Mouse (Mus musculus): ENCODE results near the gene Pde1c. TPM values are rescaled to one million over a fixed set of nuclear protein-coding genes. Genes with fewer than 3 reads are reported as not detected.

The Pde1c gene
- polyA plus RNA-seq, 1 experiment from 2014 or later, result 6.2 TPM

DNA sequence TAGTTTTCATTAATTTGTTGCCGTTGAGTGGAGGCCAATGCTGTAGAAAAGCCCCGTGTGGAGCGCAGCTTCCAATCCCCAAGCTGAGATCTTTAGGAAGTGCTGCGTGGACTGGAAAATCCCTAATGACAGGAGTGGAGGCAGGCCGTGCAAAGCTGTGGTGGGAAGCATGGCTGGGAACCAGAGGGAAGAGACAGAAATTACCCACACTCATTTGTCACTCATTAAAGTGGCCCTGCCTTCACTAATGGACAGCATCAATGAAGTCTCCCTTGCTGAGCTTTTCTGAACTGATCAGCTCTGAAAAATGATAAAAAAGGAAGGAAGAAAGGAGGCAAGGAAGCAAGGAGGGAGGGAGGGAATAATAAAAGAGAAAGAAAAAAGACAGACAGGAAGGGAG, 538.9 kb downstream of the Pde1c start:
- Histone ChIP-seq H3K9me3 (ENCODE audit: control insufficient read depth, low read length) (no peaks in the 10 kb centered on the region), H3K36me3 (ENCODE audit: control insufficient read depth, insufficient read depth, low read length) (no peaks in the 10 kb centered on the region), H3K4me1 (replicated peaks; ENCODE audit: control insufficient read depth, insufficient read depth, low read length) (peaks cover 4% of the 10 kb centered on the region; the same call in 1 of the 2 replicates), H3K27ac (ENCODE audit: low read depth, low read length) (no peak overlapping the region), H3K9ac (ENCODE audit: low read length) (no peak overlapping the region), H3K4me3 (ENCODE audit: low read depth, low read length) (no peak overlapping the region), H3K27me3 (ENCODE audit: control insufficient read depth, insufficient read depth, low read length) (no peaks in the 10 kb centered on the region), H3K4me2 (ENCODE audit: low read depth, low read length, severe bottlenecking) (no peak overlapping the region)
- 39% methylated on average over 5 of the region's 5 CpGs for WGBS
- ATAC-seq (replicated peaks; ENCODE audit: low FRiP score) (no peak), DNase-seq (ENCODE audit: low spot score) (no peak)

DNA sequence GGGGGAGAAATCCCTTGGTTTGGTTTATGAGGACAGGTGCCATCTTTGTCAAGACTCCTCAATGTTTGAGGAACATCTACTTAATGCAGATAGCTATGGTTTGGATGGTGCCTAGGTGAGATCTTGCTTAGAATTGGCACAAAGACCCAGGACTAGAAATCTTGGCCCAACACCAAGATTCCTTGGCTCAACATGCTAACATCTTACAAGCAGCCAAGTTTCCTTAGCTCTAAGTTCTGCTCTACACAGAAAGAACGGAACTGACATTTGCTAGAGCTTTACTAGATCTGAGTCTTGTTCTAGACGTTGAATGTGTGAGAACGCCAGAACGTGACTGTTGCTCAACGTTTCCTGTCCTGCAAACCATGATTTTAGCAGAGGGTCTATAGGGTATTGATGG, 540.9 kb downstream of the Pde1c start:
- Histone ChIP-seq H3K9me3 (ENCODE audit: control insufficient read depth, low read length) (no peaks in the 10 kb centered on the region), H3K4me2 (ENCODE audit: low read depth, low read length, severe bottlenecking) (no peak overlapping the region), H3K27me3 (ENCODE audit: control insufficient read depth, insufficient read depth, low read length) (no peaks in the 10 kb centered on the region), H3K36me3 (ENCODE audit: control insufficient read depth, insufficient read depth, low read length) (no peaks in the 10 kb centered on the region), H3K4me1 (replicated peaks; ENCODE audit: control insufficient read depth, insufficient read depth, low read length) (peaks cover 4% of the 10 kb centered on the region; the same call in 1 of the 2 replicates), H3K27ac (ENCODE audit: low read depth, low read length) (no peak overlapping the region), H3K4me3 (ENCODE audit: low read depth, low read length) (no peak overlapping the region), H3K9ac (ENCODE audit: low read length) (no peak overlapping the region)
- no peak for DNase-seq (ENCODE audit: low spot score)
- no peak for ATAC-seq (replicated peaks; ENCODE audit: low FRiP score)
- WGBS, result 93% methylated on average over 5 of the region's 5 CpGs

DNA sequence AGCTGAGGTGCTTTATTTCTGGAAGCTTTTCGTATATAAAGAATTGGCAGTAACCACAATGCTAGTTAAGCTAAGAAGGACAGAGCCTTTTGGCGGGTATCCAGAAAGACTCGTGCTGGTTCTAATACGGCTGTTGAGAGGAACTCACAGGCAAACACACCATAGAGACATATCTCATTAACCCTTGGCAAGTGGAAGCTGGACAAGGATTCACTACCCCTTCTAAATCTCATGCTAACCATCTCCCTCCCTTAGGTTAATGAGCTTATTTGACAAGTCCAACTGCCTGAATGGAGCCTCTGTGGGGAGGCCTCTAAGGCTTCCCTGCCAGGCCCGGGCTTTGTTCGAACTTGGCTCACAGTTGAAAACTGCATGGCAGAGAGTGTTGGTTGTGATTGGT, 541.6 kb downstream of the Pde1c start:
- no peak for DNase-seq (ENCODE audit: low spot score)
- H3K27me3 ChIP-seq (ENCODE audit: control insufficient read depth, insufficient read depth, low read length), result no peaks in the 10 kb centered on the region
- H3K4me3 ChIP-seq (ENCODE audit: low read depth, low read length), result no peak overlapping the region
- WGBS, result 79% methylated on average over 6 of the region's 6 CpGs
- no peak for ATAC-seq (replicated peaks; ENCODE audit: low FRiP score)
- peaks cover 4% of the 10 kb centered on the region; the same call in 1 of the 2 replicates for H3K4me1 ChIP-seq (replicated peaks; ENCODE audit: control insufficient read depth, insufficient read depth, low read length)
- H3K4me2 ChIP-seq (ENCODE audit: low read depth, low read length, severe bottlenecking), result no peak overlapping the region
- H3K9ac ChIP-seq (ENCODE audit: low read length), result no peak overlapping the region
- no peak overlapping the region for H3K27ac ChIP-seq (ENCODE audit: low read depth, low read length)
- H3K9me3 ChIP-seq (ENCODE audit: control insufficient read depth, low read length), result no peaks in the 10 kb centered on the region
- H3K36me3 ChIP-seq (ENCODE audit: control insufficient read depth, insufficient read depth, low read length), result no peaks in the 10 kb centered on the region

DNA sequence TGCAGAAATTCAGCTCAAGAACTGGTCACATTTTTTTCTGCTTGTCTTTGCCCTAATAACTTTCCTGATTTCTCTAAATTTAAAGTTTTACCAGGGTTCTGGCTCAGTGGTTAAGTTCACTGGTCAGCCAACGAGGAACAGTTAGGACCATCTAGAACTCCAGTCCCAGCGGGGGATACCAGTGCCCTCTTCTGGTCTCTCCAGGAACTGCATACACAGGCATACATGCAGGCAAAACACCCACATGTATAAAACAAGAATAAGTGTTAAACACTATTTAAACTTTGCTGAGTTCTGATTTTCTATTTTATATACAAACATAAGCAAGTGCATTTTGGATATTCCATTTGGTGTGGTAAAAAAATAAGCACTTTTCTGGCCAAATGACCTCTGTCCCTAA, 543.4 kb downstream of the Pde1c start:
- no peaks in the 10 kb centered on the region for H3K9me3 ChIP-seq (ENCODE audit: control insufficient read depth, low read length)
- peaks cover 4% of the 10 kb centered on the region; the same call in 1 of the 2 replicates for H3K4me1 ChIP-seq (replicated peaks; ENCODE audit: control insufficient read depth, insufficient read depth, low read length)
- H3K9ac ChIP-seq (ENCODE audit: low read length), result no peak overlapping the region
- no peaks in the 10 kb centered on the region for H3K36me3 ChIP-seq (ENCODE audit: control insufficient read depth, insufficient read depth, low read length)
- H3K27ac ChIP-seq (ENCODE audit: low read depth, low read length), result no peak overlapping the region
- WGBS, result 66% methylated on average over 2 of the region's 2 CpGs
- ATAC-seq (replicated peaks; ENCODE audit: low FRiP score) (no peak), DNase-seq (ENCODE audit: low spot score) (no peak)
- H3K4me3 ChIP-seq (ENCODE audit: low read depth, low read length), result no peak overlapping the region
- no peaks in the 10 kb centered on the region for H3K27me3 ChIP-seq (ENCODE audit: control insufficient read depth, insufficient read depth, low read length)
- H3K4me2 ChIP-seq (ENCODE audit: low read depth, low read length, severe bottlenecking), result no peak overlapping the region

Small RNAs within 50 kb of the gene (microRNA-seq; reads per million reads assigned to microRNA genes)
- not detected for gene Gm44413 (ENCODE audit: insufficient number of aligned reads)

Other genes with a start within 250 kb of the Pde1c start
- gene Lsm5, start 135.6 kb upstream of the Pde1c start, polyA plus RNA-seq (2014; fragmentation: Nextera tagmentation; extraction: Ambion mirVana), result 194 and 245 TPM in 2 replicates
- 29.6 and 32.2 TPM in 2 replicates for gene Avl9, start 145.8 kb upstream of the Pde1c start, polyA plus RNA-seq (2014; fragmentation: Nextera tagmentation; extraction: Ambion mirVana)
- 40.1 and 40.6 TPM in 2 replicates for gene Kbtbd2, start 228.7 kb upstream of the Pde1c start, polyA plus RNA-seq (2014; fragmentation: Nextera tagmentation; extraction: Ambion mirVana)